Mouse (Mus musculus): ENCODE data around the gene Spata13. TPM values are rescaled to one million over a fixed set of nuclear protein-coding genes. Genes with fewer than 3 reads are reported as not detected.

The Spata13 gene
- polyA plus RNA-seq, 1 experiment from 2014 or later: 18.1 TPM

- no peaks in the 10 kb centered on the region for H3K9me3 ChIP-seq
- H3K4me1 ChIP-seq: peaks cover 11% of the 10 kb centered on the region
- no peak overlapping the region for H3K4me2 ChIP-seq
- no peak overlapping the region for H3K27ac ChIP-seq
- H3K4me3 ChIP-seq: no peak overlapping the region
- ATAC-seq (ENCODE audit: borderline replicate concordance, extremely low read depth, low FRiP score, low TSS enrichment): no peak
- WGBS: 85% methylated on average over 5 of the region's 5 CpGs
- H3K27me3 ChIP-seq: no peaks in the 10 kb centered on the region
- H3K9ac ChIP-seq: no peak overlapping the region
- H3K36me3 ChIP-seq: no peaks in the 10 kb centered on the region
Measured at GRCm38 (mm10) chr14:60661281-60661680, 27.5 kb downstream of the Spata13 start.

GRCm38 (mm10) chr14:60663309-60663940, 29.6 kb downstream of the Spata13 start:
- H3K27ac ChIP-seq: no peak overlapping the region
- H3K4me3 ChIP-seq: no peak overlapping the region
- no peak overlapping the region for H3K9ac ChIP-seq
- ATAC-seq (ENCODE audit: borderline replicate concordance, extremely low read depth, low FRiP score, low TSS enrichment): no peak
- WGBS: 68% methylated on average over 11 of the region's 11 CpGs
- H3K9me3 ChIP-seq: no peaks in the 10 kb centered on the region
- no peaks in the 10 kb centered on the region for H3K36me3 ChIP-seq
- peaks cover 8% of the 10 kb centered on the region for H3K4me1 ChIP-seq
- no peaks in the 10 kb centered on the region for H3K27me3 ChIP-seq
- no peak overlapping the region for H3K4me2 ChIP-seq

GRCm38 (mm10) chr14:60664641-60665040, 30.8 kb downstream of the Spata13 start:
- Histone ChIP-seq H3K4me2 (no peak overlapping the region), H3K9me3 (no peaks in the 10 kb centered on the region), H3K27ac (no peak overlapping the region), H3K36me3 (no peaks in the 10 kb centered on the region), H3K27me3 (no peaks in the 10 kb centered on the region), H3K4me3 (no peak overlapping the region), H3K4me1 (peaks cover 8% of the 10 kb centered on the region), H3K9ac (no peak overlapping the region)
- WGBS: 44% methylated on average over 4 of the region's 4 CpGs
- no peak for ATAC-seq (ENCODE audit: borderline replicate concordance, extremely low read depth, low FRiP score, low TSS enrichment)

- Histone ChIP-seq H3K9ac (no peak overlapping the region), H3K4me2 (no peak overlapping the region), H3K27me3 (no peaks in the 10 kb centered on the region), H3K4me1 (peaks cover 8% of the 10 kb centered on the region), H3K36me3 (no peaks in the 10 kb centered on the region), H3K27ac (no peak overlapping the region), H3K4me3 (no peak overlapping the region), H3K9me3 (no peaks in the 10 kb centered on the region)
- no peak for ATAC-seq (ENCODE audit: borderline replicate concordance, extremely low read depth, low FRiP score, low TSS enrichment)
- WGBS: 54% methylated on average over 6 of the region's 6 CpGs
Measured at GRCm38 (mm10) chr14:60665263-60665662, 31.5 kb downstream of the Spata13 start.

- Histone ChIP-seq H3K4me3 (no peak overlapping the region), H3K4me2 (no peak overlapping the region), H3K9me3 (no peaks in the 10 kb centered on the region), H3K27ac (no peak overlapping the region), H3K27me3 (no peaks in the 10 kb centered on the region), H3K36me3 (no peaks in the 10 kb centered on the region), H3K9ac (no peak overlapping the region), H3K4me1 (peaks cover 10% of the 10 kb centered on the region)
- WGBS: 74% methylated on average over 7 of the region's 7 CpGs
- no peak for ATAC-seq (ENCODE audit: borderline replicate concordance, extremely low read depth, low FRiP score, low TSS enrichment)
Measured at GRCm38 (mm10) chr14:60666252-60666651, 32.5 kb downstream of the Spata13 start.

GRCm38 (mm10) chr14:60670191-60670590, 36.4 kb downstream of the Spata13 start:
- 66% methylated on average over 7 of the region's 7 CpGs for WGBS
- Histone ChIP-seq H3K4me1 (peaks cover 7% of the 10 kb centered on the region; the same call in 1 of the 2 replicates), H3K9ac (no peak overlapping the region)

GRCm38 (mm10) chr14:60671504-60671903, 37.7 kb downstream of the Spata13 start:
- ATAC-seq (ENCODE audit: borderline replicate concordance, extremely low read depth, low FRiP score, low TSS enrichment): no peak
- WGBS: 51% methylated on average over 2 of the region's 2 CpGs
- no peak overlapping the region for H3K4me3 ChIP-seq
- H3K27me3 ChIP-seq: no peaks in the 10 kb centered on the region
- no peak overlapping the region for H3K9ac ChIP-seq
- no peak overlapping the region for H3K4me2 ChIP-seq
- peaks cover 7% of the 10 kb centered on the region; the same call in 1 of the 2 replicates for H3K4me1 ChIP-seq
- no peak overlapping the region for H3K27ac ChIP-seq
- no peaks in the 10 kb centered on the region for H3K36me3 ChIP-seq
- H3K9me3 ChIP-seq: no peaks in the 10 kb centered on the region

More at GRCm38 (mm10) chr14:60670191-60670590, 36.4 kb downstream of the Spata13 start:
- ATAC-seq (ENCODE audit: borderline replicate concordance, extremely low read depth, low FRiP score, low TSS enrichment): no peak
- no peaks in the 10 kb centered on the region for H3K27me3 ChIP-seq
- H3K27ac ChIP-seq: no peak overlapping the region
- H3K4me3 ChIP-seq: no peak overlapping the region
- H3K36me3 ChIP-seq: no peaks in the 10 kb centered on the region
- no peaks in the 10 kb centered on the region for H3K9me3 ChIP-seq
- H3K4me2 ChIP-seq: no peak overlapping the region

- H3K27ac ChIP-seq: no peak overlapping the region
- H3K27me3 ChIP-seq: no peaks in the 10 kb centered on the region
- no peak overlapping the region for H3K4me3 ChIP-seq
- H3K9me3 ChIP-seq: no peaks in the 10 kb centered on the region
- peaks cover 7% of the 10 kb centered on the region; the same call in 1 of the 2 replicates for H3K4me1 ChIP-seq
- H3K4me2 ChIP-seq: no peak overlapping the region
- no peaks in the 10 kb centered on the region for H3K36me3 ChIP-seq
- 85% methylated on average over 4 of the region's 4 CpGs for WGBS
- H3K9ac ChIP-seq: no peak overlapping the region
- no peak for ATAC-seq (ENCODE audit: borderline replicate concordance, extremely low read depth, low FRiP score, low TSS enrichment)
Measured at GRCm38 (mm10) chr14:60675697-60676096, 41.9 kb downstream of the Spata13 start.

- WGBS: 90% methylated on average over 2 of the region's 2 CpGs
- Histone ChIP-seq H3K9me3 (no peaks in the 10 kb centered on the region), H3K27me3 (no peaks in the 10 kb centered on the region), H3K36me3 (no peaks in the 10 kb centered on the region), H3K4me1 (no peaks in the 10 kb centered on the region), H3K4me2 (no peak overlapping the region), H3K27ac (no peak overlapping the region), H3K4me3 (no peak overlapping the region), H3K9ac (no peak overlapping the region)
- no peak for ATAC-seq (ENCODE audit: borderline replicate concordance, extremely low read depth, low FRiP score, low TSS enrichment)
Measured at GRCm38 (mm10) chr14:60676625-60677314, 43.0 kb downstream of the Spata13 start.

- Histone ChIP-seq H3K27ac (no peak overlapping the region), H3K9me3 (no peaks in the 10 kb centered on the region)
- ATAC-seq (ENCODE audit: borderline replicate concordance, extremely low read depth, low FRiP score, low TSS enrichment): peak; percentile 39; the same call in 1 of the 2 replicates
Measured at GRCm38 (mm10) chr14:60682361-60683023, 48.7 kb downstream of the Spata13 start.

GRCm38 (mm10) chr14:60683989-60684388, 50.2 kb downstream of the Spata13 start:
- no peak overlapping the region for H3K27ac ChIP-seq
- H3K9me3 ChIP-seq: no peaks in the 10 kb centered on the region
- no peak overlapping the region for H3K4me3 ChIP-seq
- H3K4me2 ChIP-seq: no peak overlapping the region
- WGBS: 79% methylated on average over 10 of the region's 10 CpGs
- H3K4me1 ChIP-seq: peaks cover 10% of the 10 kb centered on the region
- H3K27me3 ChIP-seq: no peaks in the 10 kb centered on the region
- H3K9ac ChIP-seq: no peak overlapping the region
- H3K36me3 ChIP-seq: no peaks in the 10 kb centered on the region
- no peak for ATAC-seq (ENCODE audit: borderline replicate concordance, extremely low read depth, low FRiP score, low TSS enrichment)

More at GRCm38 (mm10) chr14:60682361-60683023, 48.7 kb downstream of the Spata13 start:
- Histone ChIP-seq H3K27me3 (no peaks in the 10 kb centered on the region), H3K4me1 (peaks cover 10% of the 10 kb centered on the region), H3K4me3 (no peak overlapping the region), H3K9ac (no peak overlapping the region), H3K36me3 (no peaks in the 10 kb centered on the region), H3K4me2 (no peak overlapping the region)
- 46% methylated on average over 12 of the region's 12 CpGs for WGBS

- Histone ChIP-seq H3K4me1 (peaks cover 10% of the 10 kb centered on the region), H3K4me3 (no peak overlapping the region), H3K36me3 (no peaks in the 10 kb centered on the region), H3K9ac (no peak overlapping the region), H3K27ac (no peak overlapping the region), H3K4me2 (no peak overlapping the region), H3K9me3 (no peaks in the 10 kb centered on the region), H3K27me3 (no peaks in the 10 kb centered on the region)
- ATAC-seq (ENCODE audit: borderline replicate concordance, extremely low read depth, low FRiP score, low TSS enrichment): no peak
- 80% methylated on average over 11 of the region's 11 CpGs for WGBS
Measured at GRCm38 (mm10) chr14:60686733-60687132, 52.9 kb downstream of the Spata13 start.

Measured in lung, embryonic 15.5 days (tissue).